Comparison of ENCODE assay signal across 8 mouse cellular contexts in the genomic region with DNA sequence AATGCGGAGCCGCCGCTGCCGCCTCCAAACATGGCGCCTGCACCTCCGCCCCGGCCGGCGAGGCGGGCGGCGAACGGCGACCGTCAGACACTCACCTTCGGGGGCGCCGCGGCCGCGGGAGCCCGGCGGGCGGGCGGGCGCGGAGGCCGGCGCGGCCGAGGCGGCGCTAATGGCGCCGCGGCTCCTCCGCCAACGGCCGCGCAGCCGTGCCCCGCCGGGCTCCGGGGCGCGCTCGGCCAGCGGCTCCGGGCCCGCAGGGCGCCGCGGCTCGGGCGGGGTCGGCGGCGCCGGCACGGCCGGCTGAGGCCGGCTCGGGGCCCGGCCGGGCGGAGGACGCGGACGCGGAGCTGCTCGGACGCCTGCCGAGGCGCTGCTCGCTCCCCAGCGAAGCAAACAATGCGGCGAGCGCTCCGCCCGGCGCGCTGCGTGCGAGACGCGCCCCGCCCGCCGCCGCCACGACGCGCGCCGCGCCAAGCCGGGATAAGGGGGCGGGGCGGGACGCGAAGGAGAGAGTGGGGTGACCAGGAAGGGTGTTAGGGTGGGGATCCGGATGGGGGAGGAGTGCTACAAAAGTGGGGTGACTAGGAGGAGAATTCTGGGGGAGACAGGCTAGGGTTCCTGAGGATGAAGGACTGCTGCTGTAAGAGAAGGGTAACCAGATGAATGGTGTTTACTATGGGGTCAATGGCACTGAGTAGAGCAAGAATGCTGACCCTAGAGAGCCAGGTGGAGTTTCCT. TPM values are rescaled to one million over a fixed set of nuclear protein-coding genes. Genes with fewer than 3 reads are reported as not detected.
DNase-seq lines count a peak whose midpoint lies in the region.

Gene Brd1 (minus strand): TSS at position 400 of the 738 bp plus-strand sequence.

- H3K4me3 ChIP-seq in hindbrain, embryonic 10.5 days: peak within 1 kb of the TSS; percentile 99

- DNase-seq in MEL-GATA-1-ER (ENCODE audit: extremely low read depth, low read depth): peak; percentile 77
- DNase-seq in cerebellum, adult 9-10 months: peak; percentile 82
- peak; percentile 31 to 82 for DNase-seq in frontal cortex, adult 2 months (ENCODE audit: extremely low spot score in 1 of 2, low spot score in 1 of 2)
- DNase-seq in hindbrain, embryonic 10.5 days (ENCODE audit: low spot score): peak; percentile 77
- DNase-seq in layer of hippocampus, postnatal 14 days (ENCODE audit: low spot score in 2 of 2): peak; percentile 74 to 78
- DNase-seq in lung, postnatal 10 days: peak; percentile 86
- peak; percentile 84 for DNase-seq in ovary, postnatal 36 days (ENCODE audit: low spot score)
- peak; percentile 88 for DNase-seq in thymus, postnatal 25 days

- H3K36me3 ChIP-seq in hindbrain, embryonic 10.5 days: peaks cover 27% of the 10 kb centered on the region

- 5% methylated on average over 103 of the region's 103 CpGs for WGBS in hindbrain, embryonic 10.5 days

- no peaks in the 10 kb centered on the region for H3K9me3 ChIP-seq in hindbrain, embryonic 10.5 days

- H3K27me3 ChIP-seq in hindbrain, embryonic 10.5 days (ENCODE audit: insufficient read depth, poor library complexity, severe bottlenecking): no peaks in the 10 kb centered on the region

- peak within 1 kb of the TSS; percentile 99 for H3K27ac ChIP-seq in hindbrain, embryonic 10.5 days

- H3K4me1 ChIP-seq in hindbrain, embryonic 10.5 days (replicated peaks): peaks cover 32% of the 10 kb centered on the region

RNA-seq across cellular contexts. Expression of gene Brd1, which starts in this region (rescaled TPM):
- polyA plus RNA-seq in frontal cortex, adult 2 months (2012; rRNA removed): 23.3 and 23.5 TPM in 2 replicates
- 16.9 and 19.6 TPM in 2 replicates for polyA plus RNA-seq in hindbrain, embryonic 10.5 days (2016; fragmentation: Nextera tagmentation; extraction: Ambion mirVana)
- total RNA-seq in layer of hippocampus, postnatal 14 days (2021): 10 to 100 TPM; 50.1 to 50.2 TPM

Comparison
In these comparisons a context has a peak if more than half of its experiments do, and no peak if none do; other contexts are left out.
1. Peak in every context shown above with its lines: DNase-seq, H3K4me3 ChIP-seq and H3K27ac ChIP-seq.